13 mouse cellular contexts compared by ENCODE assay signal in genomic region chr6:72460036-72460801, GRCm38 (mm10). TPM values are rescaled to one million over a fixed set of nuclear protein-coding genes. Genes with fewer than 3 reads are reported as not detected.
DNase-seq lines count a peak whose midpoint lies in the region; ATAC-seq and TF ChIP-seq lines count a peak whose summit lies in the region.
"Had no signal": no experiment of that assay in that cellular context is flagged by ENCODE, and none has a peak within 500 bp of the region (broad histone marks: within the 10 kb centered on the region; RNA-seq: fewer than 3 reads in every experiment).

No protein-coding gene starts in this region.

- no peaks in the 10 kb centered on the region for H3K36me3 ChIP-seq in heart, adult 2 months (ENCODE audit: control insufficient read depth, insufficient read depth, low read length)
- H3K36me3 ChIP-seq in lung, embryonic 15.5 days, result no peaks in the 10 kb centered on the region
- H3K36me3 ChIP-seq: hindbrain, embryonic 15.5 days had no signal

- no peaks in the 10 kb centered on the region for H3K9me3 ChIP-seq in lung, embryonic 15.5 days
- H3K9me3 ChIP-seq: hindbrain, embryonic 15.5 days had no signal

- 42% methylated on average over 9 of the region's 9 CpGs for WGBS in heart, adult 2 months
- 34% methylated on average over 9 of the region's 9 CpGs for WGBS in lung, embryonic 15.5 days
- WGBS in lung, adult 2 months, result 31% methylated on average over 9 of the region's 9 CpGs

- no peak for TF ChIP-seq CTCF in heart, adult 2 months (IDR thresholded peaks at IDR 0.05)
- no peak for TF ChIP-seq CTCF in lung, adult 2 months (IDR thresholded peaks at IDR 0.05; ENCODE audit: insufficient read depth, low read length)

- no peak overlapping the region for H3K4me3 ChIP-seq in heart, adult 2 months
- no peak overlapping the region for H3K4me3 ChIP-seq in lung, embryonic 15.5 days
- no peak overlapping the region for H3K4me3 ChIP-seq in lung, adult 2 months (replicated peaks; ENCODE audit: extremely low read depth, low read depth, low read length)
- H3K4me3 ChIP-seq: hindbrain, embryonic 15.5 days; myocyte had no signal

- H3K79me2 ChIP-seq in heart, adult 2 months (replicated peaks; ENCODE audit: control insufficient read depth, insufficient read depth, low read length), result no peaks in the 10 kb centered on the region

- no peak for TF ChIP-seq POLR2A in heart, adult 2 months (IDR thresholded peaks at IDR 0.05; ENCODE audit: insufficient read depth, low read depth, low read length)
- no peak for TF ChIP-seq POLR2A in lung, adult 2 months (IDR thresholded peaks at IDR 0.05; ENCODE audit: borderline replicate concordance, extremely low read depth, low read depth, low read length)

- peak overlapping the region; percentile 59 for H3K27ac ChIP-seq in heart, adult 2 months
- H3K27ac ChIP-seq in lung, embryonic 15.5 days, result peak overlapping the region; percentile 10; the same call in 1 of the 2 replicates
- H3K27ac ChIP-seq: hindbrain, embryonic 15.5 days had no signal

- TF ChIP-seq EP300 in heart, adult 2 months (IDR thresholded peaks at IDR 0.05; ENCODE audit: insufficient read depth, low read depth, low read length), result no peak

- H3K4me1 ChIP-seq in heart, adult 2 months (ENCODE audit: control insufficient read depth, insufficient read depth, low read length), result peaks cover 9% of the 10 kb centered on the region
- H3K4me1 ChIP-seq in lung, embryonic 15.5 days, result peaks cover 14% of the 10 kb centered on the region
- H3K4me1 ChIP-seq in lung, adult 2 months (ENCODE audit: control insufficient read depth, insufficient read depth, low read length), result peaks cover 15% of the 10 kb centered on the region

- H3K4me2 ChIP-seq in lung, embryonic 15.5 days, result no peak overlapping the region
- H3K4me2 ChIP-seq: hindbrain, embryonic 15.5 days had no signal

- ATAC-seq in lung, embryonic 15.5 days (ENCODE audit: borderline replicate concordance, extremely low read depth, low FRiP score, low TSS enrichment), result 0 out of 2 replicates have a peak, but pooled peaks have one; percentile 19
- ATAC-seq: forebrain, embryonic 14.5 days had no signal

- intact Hi-C loops in heart, adult 2 months (cut with DNase I), result no loop called here

- DNase-seq in heart, adult 2 months, result peak; percentile 18 to 27
- no peak for DNase-seq in heart, postnatal 4 days
- DNase-seq in lung, adult 2 months, result no peak
- peak; percentile 39 for DNase-seq in kidney, postnatal 14 days
- DNase-seq in testis, postnatal 10 days (ENCODE audit: low spot score), result peak; percentile 50
- DNase-seq in ovary, postnatal 36 days (ENCODE audit: low spot score), result no peak
- DNase-seq in retina, postnatal 1 day, result no peak
- DNase-seq: gastrocnemius, postnatal 25 days; layer of hippocampus, adult 9-11 months had no signal

- no peaks in the 10 kb centered on the region for H3K27me3 ChIP-seq in heart, adult 2 months (ENCODE audit: control insufficient read depth, insufficient read depth, low read length)
- H3K27me3 ChIP-seq in lung, embryonic 15.5 days, result no peaks in the 10 kb centered on the region
- H3K27me3 ChIP-seq: hindbrain, embryonic 15.5 days had no signal

- no peak overlapping the region for H3K9ac ChIP-seq in heart, adult 2 months (ENCODE audit: low read depth, low read length)
- H3K9ac ChIP-seq in lung, embryonic 15.5 days, result no peak overlapping the region
- H3K9ac ChIP-seq: hindbrain, embryonic 15.5 days had no signal

RNA-seq across cellular contexts. Expression of gene Mat2a, which starts 20.9 kb away (rescaled TPM):
- total RNA-seq in heart, adult 2 months (2021), result 100 to 1,000 TPM; 129 to 151 TPM
- polyA plus RNA-seq in heart, adult 2 months (2012; rRNA removed), result 93.0 and 162 TPM in 2 replicates
- total RNA-seq in heart, postnatal 4 days (2021), result 100 to 1,000 TPM; 239 to 255 TPM
- polyA plus RNA-seq in lung, embryonic 15.5 days (2015; fragmentation: Nextera tagmentation; extraction: Ambion mirVana), result 333 and 355 TPM in 2 replicates
- polyA plus RNA-seq in lung, adult 2 months (2012; rRNA removed), result 90.3 and 94.6 TPM in 2 replicates

RNA-seq across cellular contexts. Expression of gene Ggcx, which starts 46.1 kb away (rescaled TPM):
- total RNA-seq in heart, adult 2 months (2021), result 10 to 100 TPM; 30.4 to 32.5 TPM
- 19.3 and 26.1 TPM in 2 replicates for polyA plus RNA-seq in heart, adult 2 months (2012; rRNA removed)
- total RNA-seq in heart, postnatal 4 days (2021), result 10 to 100 TPM; 26.8 to 28.2 TPM
- polyA plus RNA-seq in lung, embryonic 15.5 days (2015; fragmentation: Nextera tagmentation; extraction: Ambion mirVana), result 36.5 and 40.0 TPM in 2 replicates
- polyA plus RNA-seq in lung, adult 2 months (2012; rRNA removed), result 43.4 and 46.2 TPM in 2 replicates

Comparison
In these comparisons a context has a peak if more than half of its experiments do, and no peak if none do; other contexts are left out.
1. DNase-seq: peak in heart, adult 2 months (2 of 2), kidney, postnatal 14 days (single experiment) and testis, postnatal 10 days (single experiment); none in heart, postnatal 4 days (single experiment), lung, adult 2 months (single experiment), ovary, postnatal 36 days (single experiment) and retina, postnatal 1 day (single experiment).